Mouse (Mus musculus): ENCODE measurements at regions not wholly inside any gene's neighbourhood (a gene's known extent, or its start where the extent isn't known, plus 50 kb on each side); places are given as distances from the start of the nearest gene placed in this dataset.

- no peak for DNase-seq
Measured at GRCm38 (mm10) chr14:58581806-58582205, 511.5 kb downstream of the Fgf9 start.

DNA sequence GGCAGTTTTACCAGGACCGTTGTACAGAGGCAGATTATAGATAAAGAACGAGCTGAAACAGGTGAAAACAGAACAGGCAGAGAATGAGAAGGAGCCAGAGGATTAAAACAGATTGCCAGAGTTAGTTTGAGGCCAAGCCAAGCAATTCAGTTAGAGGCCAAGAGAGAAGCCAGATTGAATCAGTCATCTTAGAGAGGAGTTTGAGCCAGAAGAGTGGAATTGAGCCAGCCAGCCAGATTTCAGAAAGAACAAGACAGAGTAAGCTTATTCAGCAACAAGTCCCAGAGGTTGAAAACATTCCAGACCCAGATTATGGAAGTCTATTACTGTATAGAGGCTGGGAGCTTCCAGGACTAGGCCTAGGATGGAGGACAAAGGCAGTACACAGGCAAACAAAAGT lies 499.7 kb downstream of the Fgf9 start:
- no peak for DNase-seq

GRCm38 (mm10) chr14:58567472-58567871 lies 497.1 kb downstream of the Fgf9 start:
- DNase-seq: no peak

DNA sequence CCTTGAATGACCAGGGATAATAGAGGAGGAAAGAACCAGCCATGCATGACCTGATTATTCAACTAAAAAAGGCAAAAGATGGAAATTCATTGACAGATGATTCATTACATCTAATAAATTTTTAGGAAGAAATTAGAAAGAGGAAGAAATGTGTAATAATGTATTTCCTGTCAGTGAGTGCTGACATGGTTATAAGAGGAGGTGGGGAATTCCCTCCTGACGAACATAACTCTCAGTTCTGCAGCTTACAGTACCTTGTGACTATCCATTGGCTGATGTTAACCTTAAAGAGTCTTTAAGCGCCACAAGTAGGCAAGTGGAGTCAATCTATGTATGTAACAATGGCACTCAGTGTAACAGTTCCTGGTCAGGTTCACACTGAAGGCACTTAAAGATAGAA lies 492.7 kb downstream of the Fgf9 start:
- no peak for DNase-seq

GRCm38 (mm10) chr14:58550785-58551184 lies 480.4 kb downstream of the Fgf9 start:
- DNase-seq: no peak

GRCm38 (mm10) chr14:58545778-58546177 lies 475.4 kb downstream of the Fgf9 start:
- DNase-seq: peak; percentile 19

DNA sequence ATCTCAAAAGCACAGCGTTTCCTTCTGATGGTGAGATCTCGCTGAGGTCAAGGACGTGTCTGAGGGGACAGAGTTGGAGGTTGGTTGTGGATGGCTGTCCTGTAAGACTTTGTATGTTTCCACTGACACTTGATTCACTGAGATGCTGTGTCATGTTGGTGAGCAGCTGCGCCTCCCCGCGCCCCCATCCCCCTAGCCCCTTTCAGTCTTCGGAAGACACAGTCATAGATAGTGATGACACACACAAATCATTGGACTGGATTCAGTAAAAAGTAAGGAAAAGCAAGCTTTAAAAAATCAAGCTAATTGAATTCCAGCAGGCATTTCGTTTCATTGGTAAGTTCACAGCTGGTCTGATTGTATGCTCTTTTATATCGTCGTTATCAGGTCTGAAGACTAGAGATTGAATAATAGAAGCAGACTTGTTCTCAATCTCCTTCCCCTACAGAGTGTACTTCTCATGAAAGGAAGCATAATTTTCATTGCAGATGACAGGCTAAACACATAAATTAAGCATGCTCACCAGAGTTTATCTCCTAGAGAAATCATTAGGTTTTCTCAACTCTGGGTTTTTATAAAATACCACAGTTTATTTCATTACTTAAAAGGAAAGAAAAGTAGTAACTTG lies 472.9 kb downstream of the Fgf9 start:
- no peak for DNase-seq

- DNase-seq: no peak
Measured at GRCm38 (mm10) chr14:58538135-58538534, 467.8 kb downstream of the Fgf9 start.

GRCm38 (mm10) chr14:58520976-58521549 lies 450.7 kb downstream of the Fgf9 start:
- DNase-seq: no peak

GRCm38 (mm10) chr14:58520384-58520783 lies 450.0 kb downstream of the Fgf9 start:
- no peak for DNase-seq

DNA sequence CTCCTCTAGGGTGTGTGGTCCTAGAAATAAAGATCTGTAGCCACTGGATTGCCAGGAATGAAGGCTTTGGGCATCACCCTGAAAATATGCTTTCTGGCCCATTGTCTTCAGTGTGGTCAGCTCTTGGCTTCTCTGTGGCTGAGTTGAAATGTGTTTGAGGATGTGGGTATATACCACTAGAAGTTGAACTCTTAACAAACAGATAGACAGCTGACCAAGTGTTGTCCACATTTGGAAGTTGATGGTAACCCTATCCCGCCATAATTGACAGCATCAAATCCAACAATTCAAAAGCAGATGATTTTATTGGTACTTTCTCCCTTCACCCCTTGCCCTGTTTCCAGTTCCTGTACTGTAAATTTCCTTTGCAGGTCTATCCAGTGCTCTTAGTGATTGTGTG lies 448.7 kb downstream of the Fgf9 start:
- no peak for DNase-seq

GRCm38 (mm10) chr14:58516543-58516942 lies 446.2 kb downstream of the Fgf9 start:
- peak; percentile 24 for DNase-seq

DNA sequence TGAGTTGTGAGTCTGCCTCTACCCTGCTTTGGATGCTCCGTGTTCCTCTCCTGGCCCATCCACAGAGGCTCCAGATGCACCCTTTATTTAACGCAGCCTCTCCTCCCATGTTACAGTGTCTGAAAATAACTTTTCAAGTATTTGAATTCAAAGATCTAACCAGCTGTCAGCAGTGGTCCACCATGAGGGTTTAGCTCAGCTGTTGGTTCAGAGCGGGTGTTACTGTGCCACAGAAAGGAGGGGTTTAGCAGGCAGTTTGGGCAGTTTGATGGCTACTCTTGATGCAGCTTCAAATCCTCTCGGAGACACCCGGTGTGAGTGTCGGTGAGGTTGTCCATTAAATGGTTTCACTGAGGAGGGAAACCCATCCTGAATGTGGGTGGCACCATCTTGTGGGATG lies 441.8 kb downstream of the Fgf9 start:
- no peak for DNase-seq

DNA sequence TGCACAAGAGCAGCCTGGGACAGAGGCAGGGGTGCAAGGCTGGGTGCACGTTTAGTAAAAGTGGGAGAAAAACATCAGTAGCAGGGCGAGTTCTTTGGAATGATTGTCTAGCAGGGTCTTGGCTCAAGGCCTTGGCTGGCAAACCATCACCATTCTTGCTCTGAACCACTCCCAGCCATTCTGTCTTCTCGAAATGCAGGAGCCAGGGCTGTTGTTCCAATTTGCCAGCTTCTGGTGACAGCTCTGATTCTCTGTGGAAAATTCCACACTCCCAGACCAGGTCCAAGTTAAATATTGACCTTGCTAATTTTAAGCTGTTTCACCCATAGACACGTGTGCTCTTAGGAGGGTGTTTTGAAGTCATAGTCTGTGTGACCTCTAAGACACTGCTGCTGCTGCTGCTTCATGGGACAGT lies 441.2 kb downstream of the Fgf9 start:
- DNase-seq: no peak

DNA sequence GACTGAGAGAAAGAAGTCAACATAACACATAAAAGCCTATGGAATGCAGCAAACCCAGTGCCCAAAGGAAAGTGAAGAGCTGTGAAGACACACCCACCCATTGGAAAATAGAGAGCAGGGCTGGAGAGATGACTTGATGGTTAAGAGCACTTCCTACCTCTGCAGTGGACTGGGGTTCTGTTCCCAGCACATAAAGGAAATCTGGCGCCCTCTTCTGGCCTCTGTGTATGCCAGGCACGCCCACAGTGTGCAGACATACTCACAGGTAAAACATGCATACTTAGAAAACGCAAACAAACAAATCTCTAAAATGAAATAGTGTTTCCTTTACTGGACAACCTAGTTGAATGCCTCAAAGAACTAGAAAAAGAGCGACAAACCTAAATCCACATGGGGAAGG lies 440.4 kb downstream of the Fgf9 start:
- DNase-seq: no peak

GRCm38 (mm10) chr14:58509106-58509505 lies 438.8 kb downstream of the Fgf9 start:
- DNase-seq: no peak

DNA sequence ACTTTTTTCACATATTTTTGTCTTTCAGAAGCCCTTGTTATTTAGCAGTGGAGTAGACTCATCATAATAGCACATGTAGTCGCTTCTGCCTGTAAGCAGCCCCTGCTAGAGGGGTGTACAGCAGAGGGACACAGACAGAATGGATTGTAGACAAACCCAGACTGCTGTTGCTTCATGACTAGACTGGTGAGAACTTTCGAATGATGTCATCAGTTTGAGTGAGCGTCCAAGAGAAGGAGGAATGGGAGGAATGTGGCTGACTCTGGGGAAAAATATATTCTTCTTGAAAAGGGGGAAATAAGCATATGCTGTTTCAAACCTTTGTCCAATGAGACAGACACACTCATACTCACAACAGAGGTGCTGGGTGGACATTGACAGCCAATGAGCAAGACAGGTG lies 436.1 kb downstream of the Fgf9 start:
- no peak for DNase-seq

- DNase-seq: no peak
Measured at GRCm38 (mm10) chr14:58505841-58506240, 435.5 kb downstream of the Fgf9 start.

- DNase-seq: no peak
Measured at GRCm38 (mm10) chr14:58502890-58503289, 432.5 kb downstream of the Fgf9 start.

DNA sequence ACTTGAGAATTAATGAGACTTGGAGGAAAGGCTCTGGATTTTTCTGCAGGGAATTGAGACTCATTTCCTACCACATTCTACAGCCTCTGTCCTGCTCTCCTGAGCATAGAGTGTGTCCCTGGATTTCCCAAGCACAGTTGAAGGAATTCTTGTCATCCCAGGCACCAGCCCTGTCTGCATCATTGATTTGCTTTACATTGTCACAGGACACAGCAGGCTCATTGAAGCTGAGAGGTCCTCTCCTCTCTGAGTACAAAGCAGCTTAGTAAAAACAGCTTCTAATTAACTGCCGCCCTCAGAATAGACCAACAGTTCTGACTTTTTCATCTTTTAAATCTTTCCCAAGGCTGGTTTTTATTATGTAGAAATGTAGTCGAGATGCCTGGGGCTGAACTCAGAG lies 429.7 kb downstream of the Fgf9 start:
- DNase-seq: peak; percentile 22

DNA sequence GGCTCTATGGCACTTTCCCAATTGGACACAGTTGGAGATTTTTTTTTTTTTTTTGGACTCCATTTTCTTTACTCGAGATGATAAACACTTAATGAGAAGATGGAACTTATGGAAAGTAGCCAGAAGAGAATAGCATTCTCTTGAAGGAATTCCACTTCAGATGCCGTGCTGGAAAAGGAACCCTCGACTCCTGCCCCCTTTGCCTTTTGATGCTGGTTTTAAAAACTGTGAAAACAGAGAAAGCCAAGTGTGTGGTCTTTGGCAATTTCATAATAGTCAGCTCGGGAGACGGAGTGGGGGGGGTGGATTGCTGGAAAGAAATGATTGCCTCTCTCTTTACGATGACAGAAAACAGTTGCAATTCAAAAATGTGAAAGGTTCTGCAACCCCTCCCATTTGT lies 429.2 kb downstream of the Fgf9 start:
- DNase-seq: peak; percentile 22

- no peak for DNase-seq
Measured at GRCm38 (mm10) chr14:58499071-58499470, 428.7 kb downstream of the Fgf9 start.

- DNase-seq: no peak
Measured at GRCm38 (mm10) chr14:58496902-58497301, 426.6 kb downstream of the Fgf9 start.

GRCm38 (mm10) chr14:58494400-58494987 lies 424.1 kb downstream of the Fgf9 start:
- DNase-seq: no peak

GRCm38 (mm10) chr14:58492118-58492517 lies 421.8 kb downstream of the Fgf9 start:
- no peak for DNase-seq

Data from embryo, embryonic 11 days (tissue).